Mouse (Mus musculus) lung, embryonic 15.5 days (tissue): ENCODE measurements around the gene M1ap. TPM values are rescaled to one million over a fixed set of nuclear protein-coding genes. Genes with fewer than 3 reads are reported as not detected.

Experiments
- ATAC-seq: fragments of 200-750 bp; cut with Nextera tagmentation; 2 replicates; pipeline ENCODE4 v1.8.0; 2017; ENCODE audit warnings: moderate number of reproducible peaks, borderline replicate concordance; ENCODE audit not compliant: low FRiP score, low TSS enrichment; ENCODE audit errors: extremely low read depth
- H3K27ac ChIP-seq: fragments of 300-500 bp; sonication (generic); 2 replicates; pipeline ENCODE4 v1.5.1; 2015; ENCODE audit warnings: moderate library complexity, mild to moderate bottlenecking, inconsistent platforms
- H3K27me3 ChIP-seq: fragments of 300-500 bp; sonication (generic); 2 replicates; pipeline ENCODE4 v1.6.1; 2015; ENCODE audit warnings: inconsistent platforms
- H3K36me3 ChIP-seq: fragments of 300-500 bp; sonication (generic); 2 replicates; pipeline ENCODE4 v1.6.1; 2015; ENCODE audit warnings: inconsistent platforms
- H3K4me1 ChIP-seq: fragments of 300-500 bp; sonication (generic); 2 replicates; pipeline ENCODE4 v1.6.1; 2015; ENCODE audit warnings: inconsistent platforms
- H3K4me2 ChIP-seq: fragments of 300-500 bp; sonication (generic); 2 replicates; pipeline ENCODE4 v1.6.1; 2015; ENCODE audit warnings: inconsistent platforms, mild to moderate bottlenecking, moderate library complexity
- H3K4me3 ChIP-seq: fragments of 300-500 bp; sonication (generic); 2 replicates; pipeline ENCODE4 v1.5.1; 2015; ENCODE audit warnings: mild to moderate bottlenecking, inconsistent platforms
- H3K9ac ChIP-seq: fragments of 300-500 bp; sonication (generic); 2 replicates; pipeline ENCODE4 v1.6.1; 2015; ENCODE audit warnings: inconsistent platforms
- H3K9me3 ChIP-seq: fragments of 300-500 bp; sonication (generic); 2 replicates; pipeline ENCODE4 v1.6.1; 2016; ENCODE audit warnings: inconsistent platforms
- WGBS: fragments of 180-500 bp; shearing (Covaris S2); methylation state at CpG from one replicate; pipeline ENCODE4 v1.1.7; 2015; 5-methylcytosine and 5-hydroxymethylcytosine counted together
- microRNA-seq: library from miRNA; unstranded; fragments of <30 nt; microRNA quantifications from one replicate; pipeline ENCODE4, GENCODE M21; 2016
- polyA plus RNA-seq: library from polyadenylated mRNA; unstranded; fragments of >200 nt; fragmentation: Nextera tagmentation; extraction: Ambion mirVana; gene quantifications from 2 replicates; pipeline ENCODE4 v1.2.1, GENCODE M21; 2015

M1ap gene
- polyA plus RNA-seq, 1 experiment from 2014 or later = 2.5 TPM

- Histone ChIP-seq H3K9ac (no peak overlapping the region), H3K27me3 (peaks cover 100% of the 10 kb centered on the region), H3K4me1 (peaks cover 25% of the 10 kb centered on the region), H3K27ac (no peak overlapping the region), H3K4me2 (peak overlapping the region; percentile 52), H3K4me3 (peak overlapping the region; percentile 29), H3K36me3 (no peaks in the 10 kb centered on the region), H3K9me3 (no peaks in the 10 kb centered on the region)
- ATAC-seq = no peak
- WGBS = under 1% methylated on average over 77 of the region's 81 CpGs
Measured at GRCm38 (mm10) chr6:83068706-83069487, 122.2 kb downstream of the M1ap start.

- Histone ChIP-seq H3K9ac (no peak overlapping the region), H3K36me3 (no peaks in the 10 kb centered on the region), H3K4me1 (peaks cover 25% of the 10 kb centered on the region), H3K4me2 (peak overlapping the region; percentile 34), H3K4me3 (peak overlapping the region; percentile 29), H3K27me3 (peaks cover 100% of the 10 kb centered on the region), H3K27ac (no peak overlapping the region), H3K9me3 (no peaks in the 10 kb centered on the region)
- 1% methylated on average over 68 of the region's 69 CpGs for WGBS
- no peak for ATAC-seq
Measured at GRCm38 (mm10) chr6:83069488-83070246, 123.0 kb downstream of the M1ap start.

GRCm38 (mm10) chr6:83070247-83070310 lies 123.4 kb downstream of the M1ap start, which contains the start of gene Tlx2:
TSS of gene Tlx2 (minus strand) at chr6:83070293.
- Histone ChIP-seq H3K36me3 (no peaks in the 10 kb centered on the region), H3K4me1 (peaks cover 25% of the 10 kb centered on the region), H3K9me3 (no peaks in the 10 kb centered on the region), H3K9ac (no peak within 1 kb of the TSS), H3K27me3 (peaks cover 100% of the 10 kb centered on the region), H3K4me3 (peak within 1 kb of the TSS; percentile 29), H3K27ac (no peak within 1 kb of the TSS), H3K4me2 (peak within 1 kb of the TSS; percentile 52)
- 0% methylated on average over 10 of the region's 10 CpGs for WGBS
- ATAC-seq = no peak

- Histone ChIP-seq H3K4me3 (peak overlapping the region; percentile 15), H3K4me1 (peaks cover 25% of the 10 kb centered on the region), H3K36me3 (no peaks in the 10 kb centered on the region), H3K9ac (no peak overlapping the region), H3K27ac (no peak overlapping the region), H3K9me3 (no peaks in the 10 kb centered on the region), H3K27me3 (peaks cover 100% of the 10 kb centered on the region), H3K4me2 (peak overlapping the region; percentile 34)
- WGBS = under 1% methylated on average over 57 of the region's 58 CpGs
- peak; percentile 40; the same call in 1 of the 2 replicates for ATAC-seq
Measured at GRCm38 (mm10) chr6:83070311-83071219, 123.9 kb downstream of the M1ap start.

- no peak overlapping the region for H3K27ac ChIP-seq
- H3K4me2 ChIP-seq = no peak overlapping the region
- 1% methylated on average over 19 of the region's 24 CpGs for WGBS
- peak; percentile 30 for ATAC-seq
- H3K27me3 ChIP-seq = peaks cover 100% of the 10 kb centered on the region
- H3K36me3 ChIP-seq = no peaks in the 10 kb centered on the region
- no peak overlapping the region for H3K9ac ChIP-seq
- no peaks in the 10 kb centered on the region for H3K9me3 ChIP-seq
- H3K4me1 ChIP-seq = peaks cover 25% of the 10 kb centered on the region
- H3K4me3 ChIP-seq = no peak overlapping the region
Measured at GRCm38 (mm10) chr6:83071220-83071619, 124.5 kb downstream of the M1ap start.

- H3K9me3 ChIP-seq = no peaks in the 10 kb centered on the region
- H3K4me2 ChIP-seq = no peak overlapping the region
- H3K4me3 ChIP-seq = no peak overlapping the region
- 15% methylated on average over 2 of the region's 2 CpGs for WGBS
- H3K9ac ChIP-seq = no peak overlapping the region
- peaks cover 71% of the 10 kb centered on the region for H3K27me3 ChIP-seq
- H3K36me3 ChIP-seq = peaks cover 2% of the 10 kb centered on the region
- H3K4me1 ChIP-seq = peaks cover 24% of the 10 kb centered on the region
- ATAC-seq = no peak
- no peak overlapping the region for H3K27ac ChIP-seq
Measured at GRCm38 (mm10) chr6:83074979-83075378, 128.3 kb downstream of the M1ap start.

- Histone ChIP-seq H3K27me3 (peaks cover 48% of the 10 kb centered on the region), H3K4me3 (peak within 1 kb of the TSS; percentile 79), H3K9ac (peak within 1 kb of the TSS; percentile 88), H3K4me1 (peaks cover 14% of the 10 kb centered on the region), H3K4me2 (peak within 1 kb of the TSS; percentile 97), H3K9me3 (no peaks in the 10 kb centered on the region), H3K36me3 (peaks cover 15% of the 10 kb centered on the region), H3K27ac (peak within 1 kb of the TSS; percentile 86)
- under 1% methylated on average over 54 of the region's 54 CpGs for WGBS
- peak; percentile 62; the same call in 1 of the 2 replicates for ATAC-seq
Measured at GRCm38 (mm10) chr6:83077630-83078323, 131.1 kb downstream of the M1ap start, which contains the start of gene Pcgf1. TSS of gene Pcgf1 (plus strand) at chr6:83077869.

GRCm38 (mm10) chr6:83078324-83078858 lies 131.7 kb downstream of the M1ap start:
- under 1% methylated on average over 46 of the region's 46 CpGs for WGBS
- ATAC-seq = peak; percentile 93
- H3K9ac ChIP-seq = peak overlapping the region; percentile 88
- H3K36me3 ChIP-seq = peaks cover 15% of the 10 kb centered on the region
- H3K4me3 ChIP-seq = peak overlapping the region; percentile 79
- H3K4me1 ChIP-seq = peaks cover 14% of the 10 kb centered on the region
- peak overlapping the region; percentile 97 for H3K4me2 ChIP-seq
- H3K27me3 ChIP-seq = peaks cover 48% of the 10 kb centered on the region
- peak overlapping the region; percentile 86 for H3K27ac ChIP-seq
- no peaks in the 10 kb centered on the region for H3K9me3 ChIP-seq

Small RNA genes lying within 50 kb of the gene (microRNA-seq; reads per million reads assigned to microRNA genes)
- not detected for gene Mir7040

Other genes starting within 250 kb of the M1ap start
- gene Pole4, start 241.5 kb upstream of the M1ap start, polyA plus RNA-seq = 110 and 113 TPM in 2 replicates
- 19.9 and 21.2 TPM in 2 replicates for gene Hk2, start 172.4 kb upstream of the M1ap start, polyA plus RNA-seq
- 14.0 TPM in 2 replicates for gene Sema4f, start 7.1 kb upstream of the M1ap start, polyA plus RNA-seq
- 18.3 and 19.6 TPM in 2 replicates for gene Dok1, start 86.6 kb downstream of the M1ap start, polyA plus RNA-seq
- 21.9 and 23.2 TPM in 2 replicates for gene Loxl3, start 87.3 kb downstream of the M1ap start, polyA plus RNA-seq
- gene Aup1, start 107.6 kb downstream of the M1ap start, polyA plus RNA-seq = 177 and 188 TPM in 2 replicates
- 76.6 and 78.4 TPM in 2 replicates for gene Htra2, start 108.4 kb downstream of the M1ap start, polyA plus RNA-seq
- 0.98 and 1.7 TPM in 2 replicates for gene Dqx1, start 110.9 kb downstream of the M1ap start, polyA plus RNA-seq
- 0.38 and 1.0 TPM in 2 replicates for gene Tlx2, start 123.4 kb downstream of the M1ap start, polyA plus RNA-seq
- gene Pcgf1, start 131.0 kb downstream of the M1ap start, polyA plus RNA-seq = 30.5 and 31.2 TPM in 2 replicates
- gene Lbx2, start 139.5 kb downstream of the M1ap start, polyA plus RNA-seq = 0.31 and 0.87 TPM in 2 replicates
- 2.1 and 3.2 TPM in 2 replicates for gene Ccdc142, start 154.7 kb downstream of the M1ap start, polyA plus RNA-seq
- 3.4 TPM in 2 replicates for gene Gm42688, start 154.7 kb downstream of the M1ap start, polyA plus RNA-seq
- 128 and 145 TPM in 2 replicates for gene Mrpl53, start 162.1 kb downstream of the M1ap start, polyA plus RNA-seq
- gene Mogs, start 168.6 kb downstream of the M1ap start, polyA plus RNA-seq = 54.5 and 54.8 TPM in 2 replicates
- 119 and 120 TPM in 2 replicates for gene Wbp1, start 174.7 kb downstream of the M1ap start, polyA plus RNA-seq
- gene Ino80b, start 178.5 kb downstream of the M1ap start, polyA plus RNA-seq = 13.5 and 15.2 TPM in 2 replicates
- 35.3 and 39.9 TPM in 2 replicates for gene Rtkn, start 188.6 kb downstream of the M1ap start, polyA plus RNA-seq
- gene Wdr54, start 209.5 kb downstream of the M1ap start, polyA plus RNA-seq = 5.0 and 7.6 TPM in 2 replicates
- gene 1700003E16Rik, start 209.5 kb downstream of the M1ap start, polyA plus RNA-seq = 6.2 and 8.1 TPM in 2 replicates
- gene Dctn1, start 219.0 kb downstream of the M1ap start, polyA plus RNA-seq = 96.7 and 104 TPM in 2 replicates